Mouse (Mus musculus): ENCODE measurements around the gene Cgnl1. TPM values are rescaled to one million over a fixed set of nuclear protein-coding genes. Genes with fewer than 3 reads are reported as not detected.

The Cgnl1 gene
- polyA plus RNA-seq, 1 experiment from 2014 or later, result 6.3 TPM

DNA sequence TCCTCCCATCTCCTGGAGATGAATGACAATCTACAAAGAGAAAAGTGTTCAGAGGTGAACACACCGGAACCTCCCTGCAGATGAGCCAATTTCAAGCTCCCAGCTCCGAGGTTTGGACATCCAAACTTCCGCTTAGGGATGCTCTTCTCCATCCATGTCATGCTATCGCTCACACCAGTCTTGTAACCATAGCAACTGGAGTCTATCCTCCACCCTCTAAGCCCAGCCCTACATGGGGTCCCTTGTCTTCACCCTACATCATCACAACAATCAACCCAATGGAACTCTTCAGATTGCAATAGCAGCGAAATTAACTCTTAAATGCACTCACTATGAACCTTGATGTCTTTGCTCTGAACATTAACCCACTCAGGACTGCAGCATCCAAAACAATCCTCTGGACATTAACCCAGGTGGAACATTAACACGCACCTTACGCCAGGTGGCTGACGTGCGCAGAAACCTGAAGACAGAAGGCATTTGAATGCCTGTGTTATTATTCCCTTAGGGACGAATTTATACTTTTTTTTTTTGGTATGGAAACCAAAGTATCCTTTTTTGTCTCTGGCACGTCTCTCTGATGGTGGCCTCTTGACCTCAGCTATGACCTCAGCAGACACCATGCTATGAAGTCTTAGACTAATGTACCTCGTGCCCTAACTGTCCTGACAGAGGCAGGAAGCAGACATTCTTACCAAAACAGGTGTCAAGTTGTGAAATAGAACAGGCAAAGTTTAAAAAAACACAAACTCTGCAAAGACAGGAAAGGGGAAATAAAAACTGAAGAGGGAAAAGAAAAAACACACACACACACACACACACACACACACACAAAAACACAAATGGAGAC lies 33.1 kb downstream of the Cgnl1 start:
- no peaks in the 10 kb centered on the region for H3K36me3 ChIP-seq
- H3K27me3 ChIP-seq (ENCODE audit: low read depth, poor library complexity, severe bottlenecking), result no peaks in the 10 kb centered on the region
- H3K4me1 ChIP-seq, result peaks cover 4% of the 10 kb centered on the region; the same call in 1 of the 2 replicates
- DNase-seq (ENCODE audit: low spot score), result no peak
- WGBS, result 78% methylated on average over 12 of the region's 12 CpGs
- no peak overlapping the region for H3K27ac ChIP-seq (replicated peaks)
- H3K4me3 ChIP-seq, result no peak overlapping the region
- H3K9me3 ChIP-seq (replicated peaks), result no peaks in the 10 kb centered on the region

DNA sequence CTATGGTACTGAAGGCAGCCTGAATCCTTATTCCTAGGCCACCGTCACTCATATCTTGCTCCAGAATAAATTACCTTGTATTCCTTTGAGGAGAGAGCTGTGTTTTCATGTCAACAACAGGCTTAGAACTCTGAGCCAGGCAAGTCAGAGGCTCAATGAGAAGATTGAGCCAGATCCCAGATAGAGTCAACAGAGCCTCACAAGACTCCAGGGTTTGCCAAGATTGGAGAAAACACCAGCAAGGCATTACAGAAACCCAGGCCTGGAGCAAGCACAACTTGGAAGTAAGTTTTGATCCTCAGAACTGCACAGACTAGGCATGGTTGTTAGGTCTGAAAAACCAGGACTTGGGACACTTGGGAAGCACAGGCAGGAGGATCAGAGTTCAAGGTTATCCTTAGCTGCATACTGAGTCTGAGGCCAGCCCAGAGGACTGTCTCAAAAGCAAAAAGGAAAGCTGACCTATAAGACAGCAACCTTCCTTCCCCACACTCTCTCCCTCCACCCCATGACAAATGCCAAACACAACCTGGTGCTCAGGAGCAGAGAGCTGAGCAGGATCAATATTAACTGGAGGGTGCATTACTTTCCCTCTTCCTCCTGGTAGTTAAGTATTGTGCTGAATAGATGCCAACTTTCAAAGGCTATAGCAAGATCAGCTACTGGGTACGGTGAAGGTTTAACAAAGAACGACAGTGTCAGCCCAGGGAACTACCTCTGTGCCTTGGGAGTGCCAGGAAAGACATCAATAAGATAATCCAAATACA lies 34.0 kb downstream of the Cgnl1 start:
- no peak for DNase-seq (ENCODE audit: low spot score)
- no peak overlapping the region for H3K27ac ChIP-seq (replicated peaks)
- H3K36me3 ChIP-seq, result no peaks in the 10 kb centered on the region
- H3K9me3 ChIP-seq (replicated peaks), result no peaks in the 10 kb centered on the region
- H3K27me3 ChIP-seq (ENCODE audit: low read depth, poor library complexity, severe bottlenecking), result no peaks in the 10 kb centered on the region
- H3K4me1 ChIP-seq, result peaks cover 4% of the 10 kb centered on the region; the same call in 1 of the 2 replicates
- no peak overlapping the region for H3K4me3 ChIP-seq
- WGBS, result 81% methylated on average over 3 of the region's 3 CpGs

DNA sequence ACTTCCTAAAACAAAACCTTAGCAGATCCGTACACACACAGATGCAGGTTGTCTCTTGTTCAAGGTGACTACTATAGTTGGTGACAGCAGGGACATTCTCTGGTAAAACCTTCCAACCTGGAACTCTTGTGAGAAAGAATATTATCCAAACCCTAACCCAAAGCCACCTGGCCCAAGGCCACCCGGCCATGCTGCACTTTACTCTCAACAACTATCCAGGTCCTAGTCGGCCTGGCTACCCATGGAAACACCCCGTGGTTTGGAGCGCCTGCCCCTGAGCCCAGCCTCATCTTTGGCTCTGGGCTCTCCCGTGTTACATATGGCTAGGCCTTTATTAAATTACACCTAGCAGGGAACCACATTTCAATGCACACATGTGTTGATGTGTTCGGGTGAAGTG lies 35.5 kb downstream of the Cgnl1 start:
- H3K4me1 ChIP-seq, result peaks cover 4% of the 10 kb centered on the region; the same call in 1 of the 2 replicates
- H3K27me3 ChIP-seq (ENCODE audit: low read depth, poor library complexity, severe bottlenecking), result no peaks in the 10 kb centered on the region
- no peak for DNase-seq (ENCODE audit: low spot score)
- no peaks in the 10 kb centered on the region for H3K9me3 ChIP-seq (replicated peaks)
- H3K27ac ChIP-seq (replicated peaks), result no peak overlapping the region
- 92% methylated on average over 7 of the region's 7 CpGs for WGBS
- no peaks in the 10 kb centered on the region for H3K36me3 ChIP-seq
- H3K4me3 ChIP-seq, result no peak overlapping the region

DNA sequence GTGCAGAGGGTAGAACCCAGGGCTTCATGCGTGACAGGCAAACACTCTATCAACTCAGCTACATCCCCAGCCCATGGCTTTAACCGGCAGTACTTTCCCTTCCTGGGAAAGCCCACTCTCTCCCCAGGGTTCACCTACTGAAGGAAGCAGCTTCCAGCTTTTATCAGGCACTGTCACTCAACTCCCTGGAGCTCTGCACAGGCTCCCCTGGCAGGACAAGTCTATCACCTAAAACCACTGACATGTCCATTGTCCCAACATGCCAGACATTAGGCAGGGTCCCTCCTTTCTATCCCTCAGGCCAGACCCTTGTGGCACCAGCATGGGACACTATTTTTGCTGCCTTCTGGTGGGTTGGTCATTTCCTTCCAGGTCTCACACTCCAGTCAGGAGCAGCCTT lies 37.8 kb downstream of the Cgnl1 start:
- no peak for DNase-seq (ENCODE audit: low spot score)
- no peaks in the 10 kb centered on the region for H3K36me3 ChIP-seq
- no peak overlapping the region for H3K4me3 ChIP-seq
- H3K27me3 ChIP-seq (ENCODE audit: low read depth, poor library complexity, severe bottlenecking), result no peaks in the 10 kb centered on the region
- H3K9me3 ChIP-seq (replicated peaks), result no peaks in the 10 kb centered on the region
- peaks cover 4% of the 10 kb centered on the region; the same call in 1 of the 2 replicates for H3K4me1 ChIP-seq
- H3K27ac ChIP-seq (replicated peaks), result no peak overlapping the region
- 85% methylated on average over 2 of the region's 2 CpGs for WGBS

DNA sequence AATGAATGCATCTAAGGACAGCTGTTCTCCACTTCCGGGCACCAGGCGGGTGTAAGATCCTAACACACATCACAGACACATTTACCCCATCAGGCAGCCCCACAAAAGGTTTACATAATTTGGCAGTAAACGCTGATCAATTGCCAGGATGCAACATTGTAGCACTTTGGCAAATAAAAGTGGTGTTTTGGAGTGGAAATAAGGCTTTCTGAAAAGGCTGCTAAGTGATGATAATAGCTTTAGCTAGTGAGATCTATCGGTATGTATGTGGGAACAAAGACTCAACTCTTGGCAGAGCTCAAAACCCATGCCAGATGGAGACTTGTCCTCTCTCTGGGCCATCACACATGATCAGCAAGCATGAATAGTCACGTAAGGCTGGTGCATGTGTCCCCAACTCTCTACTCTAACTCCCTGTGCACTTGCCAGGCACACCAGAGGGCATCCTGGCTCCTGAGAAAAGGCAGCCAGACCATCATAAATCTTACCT lies 42.5 kb downstream of the Cgnl1 start:
- no peaks in the 10 kb centered on the region for H3K27me3 ChIP-seq (ENCODE audit: low read depth, poor library complexity, severe bottlenecking)
- H3K9me3 ChIP-seq (replicated peaks), result no peaks in the 10 kb centered on the region
- no peak overlapping the region for H3K27ac ChIP-seq (replicated peaks)
- no peaks in the 10 kb centered on the region for H3K36me3 ChIP-seq
- no peak overlapping the region for H3K4me3 ChIP-seq
- WGBS, result 79% methylated on average over 5 of the region's 5 CpGs
- no peaks in the 10 kb centered on the region for H3K4me1 ChIP-seq
- no peak for DNase-seq (ENCODE audit: low spot score)

GRCm38 (mm10) chr9:71727233-71727632 lies 44.2 kb downstream of the Cgnl1 start:
- 86% methylated on average over 4 of the region's 4 CpGs for WGBS

DNA sequence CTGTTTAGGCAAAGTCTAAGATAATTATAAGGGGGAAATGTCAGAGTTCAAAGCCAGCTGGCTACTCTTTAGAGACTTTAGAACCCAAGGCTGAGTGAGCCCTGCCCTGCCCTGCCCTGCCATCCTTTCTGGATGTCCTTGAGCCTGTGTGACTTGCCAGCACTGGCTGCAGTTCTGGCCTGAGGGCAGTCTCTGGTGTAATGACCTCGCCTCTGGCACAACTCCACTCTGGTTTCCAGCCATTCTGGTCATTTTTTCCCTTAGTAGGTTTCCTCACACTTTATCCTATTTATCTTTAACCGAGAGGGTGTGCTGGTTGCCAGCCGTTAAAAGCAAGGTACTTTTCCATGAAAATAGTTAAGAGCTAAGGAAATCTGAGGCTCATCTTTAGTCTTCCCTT lies 45.3 kb downstream of the Cgnl1 start:
- H3K4me3 ChIP-seq, result no peak overlapping the region
- no peak for DNase-seq (ENCODE audit: low spot score)
- WGBS, result 90% methylated on average over 3 of the region's 3 CpGs
- peaks cover 9% of the 10 kb centered on the region; the same call in 1 of the 2 replicates for H3K4me1 ChIP-seq
- no peaks in the 10 kb centered on the region for H3K36me3 ChIP-seq
- H3K27ac ChIP-seq (replicated peaks), result no peak overlapping the region
- no peaks in the 10 kb centered on the region for H3K9me3 ChIP-seq (replicated peaks)
- H3K27me3 ChIP-seq (ENCODE audit: low read depth, poor library complexity, severe bottlenecking), result no peaks in the 10 kb centered on the region

More at GRCm38 (mm10) chr9:71727233-71727632, 44.2 kb downstream of the Cgnl1 start:
- DNase-seq (ENCODE audit: low spot score), result no peak
- Histone ChIP-seq H3K9me3 (replicated peaks) (no peaks in the 10 kb centered on the region), H3K27ac (replicated peaks) (no peak overlapping the region), H3K4me3 (no peak overlapping the region), H3K27me3 (ENCODE audit: low read depth, poor library complexity, severe bottlenecking) (no peaks in the 10 kb centered on the region), H3K36me3 (no peaks in the 10 kb centered on the region), H3K4me1 (0 out of 2 replicates have a peak, but pooled peaks cover 2% of the 10 kb centered on the region)

GRCm38 (mm10) chr9:71722366-71722765 lies 49.0 kb downstream of the Cgnl1 start:
- peaks cover 24% of the 10 kb centered on the region for H3K4me1 ChIP-seq
- H3K27ac ChIP-seq (replicated peaks), result no peak overlapping the region
- no peaks in the 10 kb centered on the region for H3K9me3 ChIP-seq (replicated peaks)
- H3K27me3 ChIP-seq (ENCODE audit: low read depth, poor library complexity, severe bottlenecking), result no peaks in the 10 kb centered on the region
- 79% methylated on average over 3 of the region's 3 CpGs for WGBS
- no peaks in the 10 kb centered on the region for H3K36me3 ChIP-seq
- H3K4me3 ChIP-seq, result no peak overlapping the region
- no peak for DNase-seq (ENCODE audit: low spot score)

GRCm38 (mm10) chr9:71716995-71717394 lies 54.4 kb downstream of the Cgnl1 start:
- DNase-seq (ENCODE audit: low spot score), result no peak
- 72% methylated on average over 5 of the region's 5 CpGs for WGBS
- H3K27me3 ChIP-seq (ENCODE audit: low read depth, poor library complexity, severe bottlenecking), result no peaks in the 10 kb centered on the region

GRCm38 (mm10) chr9:71710776-71711175 lies 60.6 kb downstream of the Cgnl1 start:
- H3K4me3 ChIP-seq, result no peak overlapping the region
- DNase-seq (ENCODE audit: low spot score), result no peak
- no peaks in the 10 kb centered on the region for H3K4me1 ChIP-seq
- H3K9me3 ChIP-seq (replicated peaks), result no peaks in the 10 kb centered on the region
- WGBS, result 88% methylated on average over 10 of the region's 10 CpGs
- no peaks in the 10 kb centered on the region for H3K36me3 ChIP-seq
- no peaks in the 10 kb centered on the region for H3K27me3 ChIP-seq (ENCODE audit: low read depth, poor library complexity, severe bottlenecking)
- H3K27ac ChIP-seq (replicated peaks), result no peak overlapping the region

More at GRCm38 (mm10) chr9:71716995-71717394, 54.4 kb downstream of the Cgnl1 start:
- Histone ChIP-seq H3K9me3 (replicated peaks) (no peaks in the 10 kb centered on the region), H3K4me1 (peaks cover 20% of the 10 kb centered on the region), H3K27ac (replicated peaks) (no peak overlapping the region), H3K4me3 (no peak overlapping the region), H3K36me3 (no peaks in the 10 kb centered on the region)

DNA sequence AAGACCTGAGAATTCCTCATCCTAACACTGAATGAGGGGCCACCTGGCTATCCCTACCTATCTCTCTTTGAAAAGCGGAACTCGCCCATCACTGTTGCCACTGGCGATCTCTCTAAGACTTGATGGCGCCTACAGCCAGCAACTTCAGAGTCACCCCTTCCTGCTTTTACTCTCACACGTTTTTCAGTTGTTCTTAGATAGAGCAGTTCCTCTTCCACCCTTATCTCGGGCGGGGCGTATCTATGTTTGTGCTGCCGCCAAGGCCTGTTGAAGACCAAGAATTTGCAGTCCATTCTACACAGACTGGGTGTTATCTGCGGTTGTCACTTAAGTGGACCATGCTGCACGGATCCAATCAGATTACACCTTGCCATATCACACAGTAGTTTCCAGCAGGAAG lies 62.2 kb downstream of the Cgnl1 start:
- H3K27ac ChIP-seq (replicated peaks), result no peak overlapping the region
- no peaks in the 10 kb centered on the region for H3K4me1 ChIP-seq
- DNase-seq (ENCODE audit: low spot score), result no peak
- WGBS, result 90% methylated on average over 11 of the region's 11 CpGs
- no peak overlapping the region for H3K4me3 ChIP-seq
- H3K36me3 ChIP-seq, result no peaks in the 10 kb centered on the region
- no peaks in the 10 kb centered on the region for H3K9me3 ChIP-seq (replicated peaks)
- no peaks in the 10 kb centered on the region for H3K27me3 ChIP-seq (ENCODE audit: low read depth, poor library complexity, severe bottlenecking)

- Histone ChIP-seq H3K27ac (replicated peaks) (no peak overlapping the region), H3K36me3 (no peaks in the 10 kb centered on the region), H3K9me3 (replicated peaks) (no peaks in the 10 kb centered on the region), H3K4me1 (no peaks in the 10 kb centered on the region), H3K27me3 (ENCODE audit: low read depth, poor library complexity, severe bottlenecking) (no peaks in the 10 kb centered on the region), H3K4me3 (no peak overlapping the region)
- no peak for DNase-seq (ENCODE audit: low spot score)
- WGBS, result 87% methylated on average over 7 of the region's 7 CpGs
Measured at GRCm38 (mm10) chr9:71707989-71708388, 63.4 kb downstream of the Cgnl1 start.

Measured in midbrain, embryonic 10.5 days (tissue).